Mouse (Mus musculus) MN1 (cell line): ENCODE results near the gene Slc5a5.

Experiments
- DNase-seq: peaks from one replicate; pipeline ENCODE4 v3.0.0-alpha.2; 2016; ENCODE audit warnings: low spot score

The Slc5a5 gene

GRCm38 (mm10) chr8:70856028-70856427, 36.5 kb downstream of the Slc5a5 start:
- no peak for DNase-seq

DNA sequence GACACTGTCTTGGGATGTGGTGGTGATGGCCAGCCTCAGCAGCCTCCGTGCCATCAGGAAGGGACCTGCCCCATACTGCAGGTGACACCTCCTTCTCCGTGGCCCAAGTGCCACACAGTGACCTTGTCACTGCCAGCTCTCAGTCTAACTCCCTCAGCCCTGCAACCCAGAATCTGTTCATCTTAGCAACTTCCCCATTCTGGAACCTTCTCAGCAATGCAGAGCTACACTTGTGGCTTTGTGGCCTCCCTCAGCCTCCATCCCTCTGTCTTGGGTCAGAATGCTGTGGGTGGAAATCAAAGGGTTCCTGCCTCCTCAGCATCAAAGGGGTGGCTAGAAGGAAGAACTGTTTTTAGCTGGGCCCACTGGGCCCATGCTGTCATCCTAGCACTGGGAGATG, 38.7 kb downstream of the Slc5a5 start:
- no peak for DNase-seq

- DNase-seq = no peak
These were observed 39.8 kb downstream of the Slc5a5 start for GRCm38 (mm10) chr8:70852595-70853231.

- no peak for DNase-seq
These were observed 40.7 kb downstream of the Slc5a5 start for GRCm38 (mm10) chr8:70851837-70852236.

- DNase-seq = no peak
These were observed 41.6 kb downstream of the Slc5a5 start for GRCm38 (mm10) chr8:70850947-70851346.

- DNase-seq = no peak
These were observed 42.3 kb downstream of the Slc5a5 start for GRCm38 (mm10) chr8:70850132-70850845.

- DNase-seq = no peak
These were observed 43.1 kb downstream of the Slc5a5 start for GRCm38 (mm10) chr8:70849333-70849990.

DNA sequence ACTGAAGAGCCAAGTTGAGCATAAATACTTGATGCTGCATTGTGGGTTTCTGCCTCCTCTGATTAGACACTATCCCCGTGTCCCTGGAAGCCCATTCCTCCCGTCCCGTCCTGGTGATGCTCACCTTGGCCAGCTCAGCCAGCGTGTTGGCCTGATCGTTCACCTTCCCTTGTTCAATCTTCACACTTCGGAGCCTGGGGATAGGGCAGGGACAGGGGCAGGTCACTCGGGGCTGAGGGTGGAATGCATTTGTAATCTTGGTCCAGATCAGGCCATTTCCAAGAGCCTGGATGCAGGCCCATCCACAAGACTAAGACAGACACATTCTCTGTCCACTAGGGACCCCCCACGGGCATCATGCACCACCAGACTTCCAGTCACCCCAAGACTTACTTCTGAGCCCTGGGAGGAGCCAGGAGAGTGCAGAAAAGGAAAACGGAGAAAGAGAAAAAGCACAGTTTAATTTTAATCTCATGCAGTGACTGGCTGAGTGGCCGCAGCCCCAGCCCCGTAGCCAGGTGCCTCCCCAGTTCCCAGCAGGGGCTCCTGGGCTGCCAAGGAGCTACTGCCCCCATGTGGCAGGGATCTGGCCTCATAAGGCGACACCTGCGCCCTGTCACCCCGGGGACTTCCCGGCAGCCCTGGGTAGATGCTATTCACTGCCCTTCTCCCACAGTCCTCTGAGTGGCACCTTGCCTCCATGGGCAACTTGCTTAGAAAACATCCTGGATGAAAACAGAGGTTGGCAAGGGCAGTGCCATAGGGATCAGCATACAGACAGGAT, 46.0 kb downstream of the Slc5a5 start:
- DNase-seq = no peak

DNA sequence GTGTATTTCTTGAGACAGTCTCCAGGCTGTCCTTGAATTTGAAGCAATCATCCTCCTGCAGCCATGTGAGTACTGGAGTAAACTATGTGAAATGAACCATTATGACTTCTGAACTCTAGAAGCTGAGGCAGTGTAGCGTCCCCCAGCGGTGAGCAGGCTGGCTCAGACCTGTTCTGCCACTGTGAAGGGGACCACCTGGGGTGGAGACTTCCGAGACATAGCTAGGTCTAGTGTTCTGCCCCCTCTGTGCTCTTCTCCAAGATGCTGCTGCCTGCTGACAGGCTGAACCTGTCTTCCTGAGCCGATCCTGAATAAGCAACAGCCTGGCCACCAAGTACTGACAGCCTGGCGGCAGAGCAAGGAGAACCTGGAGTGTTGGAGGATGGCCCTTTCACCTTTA, 47.4 kb downstream of the Slc5a5 start:
- no peak for DNase-seq

GRCm38 (mm10) chr8:70844523-70844922, 48.0 kb downstream of the Slc5a5 start:
- peak; percentile 89 for DNase-seq

DNA sequence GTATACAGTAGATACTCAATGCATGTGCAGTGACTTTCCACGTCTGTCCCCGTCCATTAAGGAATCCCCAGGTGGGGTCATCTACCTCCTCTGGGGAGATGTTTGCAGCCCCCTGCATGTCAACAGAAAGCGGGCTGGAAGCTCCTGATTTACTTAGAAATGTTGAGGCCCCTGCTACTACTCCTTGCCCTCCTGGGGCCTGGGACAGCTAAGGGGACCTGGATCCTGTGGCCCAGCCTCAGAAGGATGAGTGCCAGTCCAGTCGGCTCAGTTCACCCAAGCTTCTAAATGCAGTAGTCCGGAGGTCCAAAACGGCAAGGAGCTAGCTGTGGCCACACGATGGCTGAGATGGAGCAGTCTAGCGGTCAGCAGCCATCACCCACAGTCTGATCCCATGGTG, 48.6 kb downstream of the Slc5a5 start:
- DNase-seq = no peak

GRCm38 (mm10) chr8:70843214-70843773, 49.3 kb downstream of the Slc5a5 start:
- no peak for DNase-seq

- DNase-seq = no peak
These were observed 50.1 kb downstream of the Slc5a5 start for GRCm38 (mm10) chr8:70842484-70842883.

DNA sequence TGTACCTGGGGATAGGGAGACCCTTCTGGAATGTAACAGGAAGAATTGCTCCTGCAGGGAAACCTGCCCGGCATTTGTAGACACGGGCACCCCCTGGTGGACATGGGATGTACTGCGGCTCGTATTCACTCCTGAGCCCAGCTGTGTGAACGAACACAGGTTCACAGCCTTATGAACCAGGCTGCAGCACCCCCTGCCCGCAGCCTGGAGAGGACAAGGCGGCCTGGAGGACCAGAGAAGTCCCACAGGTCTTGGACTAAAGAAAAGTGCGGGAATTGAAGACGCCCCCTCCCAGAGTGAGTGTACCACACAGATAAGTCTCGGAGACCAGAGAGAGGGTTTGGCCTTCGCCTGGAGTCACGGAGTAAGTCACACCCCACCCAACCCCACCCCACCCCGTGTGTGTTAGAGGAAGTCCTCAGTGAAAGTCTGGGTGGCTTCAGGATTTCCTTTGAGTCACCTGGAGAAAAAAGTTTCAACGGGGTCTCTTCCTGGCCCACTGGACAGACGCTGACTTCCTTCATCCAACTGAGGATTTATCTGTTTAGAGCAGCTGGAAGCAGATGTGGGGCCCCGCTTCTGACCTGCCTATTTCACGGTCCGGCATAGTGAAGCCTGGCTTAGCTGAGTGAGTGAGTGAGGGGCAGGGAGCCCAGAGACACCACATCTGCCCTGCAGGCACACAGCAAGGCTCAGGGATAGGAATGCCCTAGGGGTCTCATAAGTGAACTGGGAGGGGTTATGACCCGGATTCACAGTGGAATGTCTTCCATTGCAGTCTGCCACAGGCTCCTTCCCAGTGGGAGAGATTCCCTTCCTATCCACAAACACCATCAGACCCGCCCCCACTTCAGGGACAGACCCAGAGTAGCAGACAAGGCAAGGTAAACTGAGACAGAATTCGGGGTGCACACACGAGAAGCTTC, 51.1 kb downstream of the Slc5a5 start:
- peak; percentile 93 for DNase-seq

- DNase-seq = peak; percentile 37
These were observed 52.0 kb downstream of the Slc5a5 start for GRCm38 (mm10) chr8:70840590-70840989.

- DNase-seq = peak; percentile 100
These were observed 52.9 kb downstream of the Slc5a5 start, which contains the start of gene Arrdc2 for GRCm38 (mm10) chr8:70839408-70840351. Arrdc2 (minus strand) TSS chr8:70839720.

- no peak for DNase-seq
These were observed 53.7 kb downstream of the Slc5a5 start for GRCm38 (mm10) chr8:70838654-70839407.

- DNase-seq = no peak
These were observed 55.9 kb downstream of the Slc5a5 start for GRCm38 (mm10) chr8:70836666-70837065.

GRCm38 (mm10) chr8:70834071-70834470, 58.5 kb downstream of the Slc5a5 start:
- no peak for DNase-seq
